Mouse (Mus musculus): ENCODE results near the gene Aacs. TPM values are rescaled to one million over a fixed set of nuclear protein-coding genes. Genes with fewer than 3 reads are reported as not detected.

Aacs gene
- polyA plus RNA-seq, 1 experiment from 2014 or later: 36.6 TPM

DNA sequence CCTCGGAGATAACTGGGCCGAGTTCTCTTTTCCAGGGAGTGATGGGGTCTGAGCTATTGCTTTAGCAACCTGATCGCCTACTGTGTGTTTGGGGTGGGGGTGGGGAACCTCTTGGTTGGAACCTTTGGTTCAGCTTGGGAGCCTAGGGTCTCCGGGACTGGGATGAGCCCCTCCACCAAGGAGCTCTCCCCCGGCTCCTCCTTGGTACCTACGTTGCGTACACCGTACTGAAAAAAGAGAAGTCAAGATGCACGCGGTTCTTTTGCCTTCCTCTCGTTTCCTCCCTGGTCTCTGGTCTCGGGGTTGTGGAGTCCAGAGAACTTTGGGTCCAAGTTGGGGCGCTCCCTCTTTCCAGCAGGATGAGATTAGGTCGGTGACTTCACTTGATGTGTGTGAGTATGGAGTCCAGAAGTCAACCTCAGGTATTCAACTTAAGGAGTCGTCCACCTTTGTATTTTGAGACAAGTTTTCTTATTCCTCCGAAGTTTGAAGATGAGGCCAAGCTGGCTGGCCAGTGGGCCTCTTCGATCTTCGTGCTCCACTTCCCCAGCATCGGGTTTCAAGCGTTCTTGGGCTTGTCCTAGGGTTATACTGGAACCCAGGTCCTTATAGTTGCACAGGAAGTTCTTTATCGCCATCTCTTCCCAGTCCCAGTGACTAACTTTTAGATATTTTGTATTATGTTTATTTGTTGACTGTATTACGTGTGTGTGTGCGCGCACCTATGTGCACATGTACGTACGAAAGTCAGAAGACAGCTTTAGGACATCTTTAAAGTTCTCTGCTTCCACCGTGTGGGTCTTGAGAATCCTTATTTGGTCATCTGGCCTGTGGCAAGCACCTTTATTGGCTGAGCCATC lies 33.2 kb upstream of the Aacs start:
- 20% methylated on average over 27 of the region's 27 CpGs for WGBS
- H3K27me3 ChIP-seq (ENCODE audit: control insufficient read depth, insufficient read depth, low read length): no peaks in the 10 kb centered on the region
- ATAC-seq (ENCODE audit: low FRiP score, low TSS enrichment): peak; percentile 7; the same call in 1 of the 2 replicates

GRCm38 (mm10) chr5:125443335-125443734 lies 32.3 kb upstream of the Aacs start:
- Histone ChIP-seq H3K27me3 (ENCODE audit: control insufficient read depth, insufficient read depth, low read length) (no peaks in the 10 kb centered on the region), H3K4me1 (ENCODE audit: control insufficient read depth, insufficient read depth, low read length) (0 out of 2 replicates have a peak, but pooled peaks cover 9% of the 10 kb centered on the region), H3K27ac (ENCODE audit: low read depth, low read length) (no peak overlapping the region), H3K4me2 (replicated peaks; ENCODE audit: low read depth, low read length) (no peak overlapping the region), H3K9me3 (ENCODE audit: control insufficient read depth, low read length) (no peaks in the 10 kb centered on the region), H3K36me3 (ENCODE audit: control insufficient read depth, insufficient read depth, low read length) (no peaks in the 10 kb centered on the region; the same call in 1 of the 2 replicates), H3K4me3 (ENCODE audit: low read length) (no peak overlapping the region), H3K9ac (ENCODE audit: low read depth, low read length) (no peak overlapping the region)
- ATAC-seq (ENCODE audit: low FRiP score, low TSS enrichment): no peak
- WGBS: 88% methylated on average over 5 of the region's 5 CpGs

More for the DNA sequence above, 33.2 kb upstream of the Aacs start:
- peak overlapping the region; percentile 82; the same call in 1 of the 2 replicates for H3K27ac ChIP-seq (ENCODE audit: low read depth, low read length)
- H3K4me1 ChIP-seq (ENCODE audit: control insufficient read depth, insufficient read depth, low read length): 0 out of 2 replicates have a peak, but pooled peaks cover 9% of the 10 kb centered on the region
- no peaks in the 10 kb centered on the region for H3K9me3 ChIP-seq (ENCODE audit: control insufficient read depth, low read length)
- no peaks in the 10 kb centered on the region; the same call in 1 of the 2 replicates for H3K36me3 ChIP-seq (ENCODE audit: control insufficient read depth, insufficient read depth, low read length)
- H3K9ac ChIP-seq (ENCODE audit: low read depth, low read length): peak overlapping the region; percentile 81
- H3K4me3 ChIP-seq (ENCODE audit: low read length): peak overlapping the region; percentile 80
- H3K4me2 ChIP-seq (replicated peaks; ENCODE audit: low read depth, low read length): peak overlapping the region; percentile 84

DNA sequence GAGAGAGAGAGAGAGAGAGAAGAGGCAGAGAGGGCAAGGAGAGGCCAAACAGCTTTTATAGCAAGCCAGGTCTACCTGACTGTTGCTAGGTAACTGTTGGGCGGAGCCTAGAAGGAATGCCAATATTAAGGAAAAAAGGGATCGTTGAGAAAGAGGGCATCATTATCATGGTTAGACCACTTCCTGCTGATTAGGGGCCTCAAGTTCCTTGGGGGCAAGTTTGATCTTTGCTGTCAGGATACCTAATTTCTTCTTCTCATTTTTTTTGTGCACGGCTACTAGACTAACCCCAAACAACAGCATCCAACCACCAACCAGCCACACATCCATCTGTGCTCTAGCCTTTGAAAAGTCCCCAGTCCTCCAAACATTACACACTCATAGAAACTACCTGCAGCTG lies 31.7 kb upstream of the Aacs start:
- WGBS: 83% methylated on average over 3 of the region's 3 CpGs

DNA sequence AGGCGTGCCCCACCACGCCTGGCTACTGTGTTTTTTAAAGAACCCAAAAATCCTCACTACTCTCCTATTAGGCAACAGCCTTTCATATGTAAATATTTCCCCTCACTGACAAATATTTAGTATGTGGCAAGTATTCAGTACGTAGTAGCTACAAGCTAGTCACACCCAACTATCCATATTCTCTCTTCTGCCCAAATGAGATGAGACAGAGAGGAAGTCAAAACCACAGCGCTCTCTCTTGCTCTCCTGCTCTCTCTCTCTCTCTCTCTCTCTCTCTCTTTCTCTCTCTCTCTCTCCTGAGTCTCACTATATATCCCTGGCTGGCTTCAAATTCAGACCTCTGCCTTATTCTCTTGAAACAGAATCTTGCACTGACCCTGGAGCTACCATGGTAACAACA lies 31.1 kb upstream of the Aacs start:
- Histone ChIP-seq H3K27me3 (ENCODE audit: control insufficient read depth, insufficient read depth, low read length) (no peaks in the 10 kb centered on the region), H3K4me1 (ENCODE audit: control insufficient read depth, insufficient read depth, low read length) (0 out of 2 replicates have a peak, but pooled peaks cover 9% of the 10 kb centered on the region), H3K9me3 (ENCODE audit: control insufficient read depth, low read length) (no peaks in the 10 kb centered on the region), H3K4me2 (replicated peaks; ENCODE audit: low read depth, low read length) (no peak overlapping the region), H3K9ac (ENCODE audit: low read depth, low read length) (no peak overlapping the region), H3K4me3 (ENCODE audit: low read length) (no peak overlapping the region), H3K27ac (ENCODE audit: low read depth, low read length) (no peak overlapping the region), H3K36me3 (ENCODE audit: control insufficient read depth, insufficient read depth, low read length) (no peaks in the 10 kb centered on the region; the same call in 1 of the 2 replicates)
- no peak for ATAC-seq (ENCODE audit: low FRiP score, low TSS enrichment)
- WGBS: 93% methylated on average over 4 of the region's 4 CpGs

More for the DNA sequence above, 31.7 kb upstream of the Aacs start:
- Histone ChIP-seq H3K4me1 (ENCODE audit: control insufficient read depth, insufficient read depth, low read length) (0 out of 2 replicates have a peak, but pooled peaks cover 9% of the 10 kb centered on the region), H3K27me3 (ENCODE audit: control insufficient read depth, insufficient read depth, low read length) (no peaks in the 10 kb centered on the region), H3K4me3 (ENCODE audit: low read length) (no peak overlapping the region), H3K9me3 (ENCODE audit: control insufficient read depth, low read length) (no peaks in the 10 kb centered on the region), H3K36me3 (ENCODE audit: control insufficient read depth, insufficient read depth, low read length) (no peaks in the 10 kb centered on the region; the same call in 1 of the 2 replicates), H3K9ac (ENCODE audit: low read depth, low read length) (no peak overlapping the region), H3K27ac (ENCODE audit: low read depth, low read length) (no peak overlapping the region), H3K4me2 (replicated peaks; ENCODE audit: low read depth, low read length) (no peak overlapping the region)
- ATAC-seq (ENCODE audit: low FRiP score, low TSS enrichment): no peak

GRCm38 (mm10) chr5:125446344-125446743 lies 29.3 kb upstream of the Aacs start:
- Histone ChIP-seq H3K4me2 (replicated peaks; ENCODE audit: low read depth, low read length) (no peak overlapping the region), H3K9me3 (ENCODE audit: control insufficient read depth, low read length) (no peaks in the 10 kb centered on the region), H3K27me3 (ENCODE audit: control insufficient read depth, insufficient read depth, low read length) (no peaks in the 10 kb centered on the region), H3K36me3 (ENCODE audit: control insufficient read depth, insufficient read depth, low read length) (no peaks in the 10 kb centered on the region; the same call in 1 of the 2 replicates), H3K9ac (ENCODE audit: low read depth, low read length) (no peak overlapping the region), H3K4me1 (ENCODE audit: control insufficient read depth, insufficient read depth, low read length) (0 out of 2 replicates have a peak, but pooled peaks cover 9% of the 10 kb centered on the region), H3K4me3 (ENCODE audit: low read length) (no peak overlapping the region), H3K27ac (ENCODE audit: low read depth, low read length) (no peak overlapping the region)
- 79% methylated on average over 7 of the region's 7 CpGs for WGBS
- no peak for ATAC-seq (ENCODE audit: low FRiP score, low TSS enrichment)

- H3K9me3 ChIP-seq (ENCODE audit: control insufficient read depth, low read length): no peaks in the 10 kb centered on the region
- peaks cover 3% of the 10 kb centered on the region; the same call in 1 of the 2 replicates for H3K36me3 ChIP-seq (ENCODE audit: control insufficient read depth, insufficient read depth, low read length)
- H3K27me3 ChIP-seq (ENCODE audit: control insufficient read depth, insufficient read depth, low read length): no peaks in the 10 kb centered on the region
- no peak overlapping the region for H3K4me3 ChIP-seq (ENCODE audit: low read length)
- 76% methylated on average over 3 of the region's 3 CpGs for WGBS
- no peak overlapping the region for H3K27ac ChIP-seq (ENCODE audit: low read depth, low read length)
- H3K9ac ChIP-seq (ENCODE audit: low read depth, low read length): no peak overlapping the region
- H3K4me1 ChIP-seq (ENCODE audit: control insufficient read depth, insufficient read depth, low read length): no peaks in the 10 kb centered on the region
- ATAC-seq (ENCODE audit: low FRiP score, low TSS enrichment): no peak
- no peak overlapping the region for H3K4me2 ChIP-seq (replicated peaks; ENCODE audit: low read depth, low read length)
Observed at GRCm38 (mm10) chr5:125448026-125448425, 27.6 kb upstream of the Aacs start.

DNA sequence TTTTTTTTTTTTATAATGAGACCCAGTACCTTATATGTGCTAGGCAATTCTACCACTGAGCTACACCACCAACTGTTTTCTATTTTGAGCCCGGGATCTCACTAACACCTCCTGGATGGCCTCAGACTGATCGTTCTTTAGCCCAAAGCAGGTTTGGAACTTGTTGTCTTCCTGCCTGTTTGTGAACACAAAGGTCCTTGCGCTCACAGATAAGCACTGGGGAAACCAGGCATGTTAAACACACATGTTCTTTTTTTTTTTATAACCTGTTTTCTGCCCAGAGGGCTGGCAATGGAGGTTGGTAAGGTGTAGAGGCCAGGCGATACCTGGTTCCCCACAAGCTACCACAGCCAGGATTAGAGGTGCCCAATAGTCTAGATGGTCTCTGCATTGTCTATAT lies 27.0 kb upstream of the Aacs start:
- ATAC-seq (ENCODE audit: low FRiP score, low TSS enrichment): no peak

DNA sequence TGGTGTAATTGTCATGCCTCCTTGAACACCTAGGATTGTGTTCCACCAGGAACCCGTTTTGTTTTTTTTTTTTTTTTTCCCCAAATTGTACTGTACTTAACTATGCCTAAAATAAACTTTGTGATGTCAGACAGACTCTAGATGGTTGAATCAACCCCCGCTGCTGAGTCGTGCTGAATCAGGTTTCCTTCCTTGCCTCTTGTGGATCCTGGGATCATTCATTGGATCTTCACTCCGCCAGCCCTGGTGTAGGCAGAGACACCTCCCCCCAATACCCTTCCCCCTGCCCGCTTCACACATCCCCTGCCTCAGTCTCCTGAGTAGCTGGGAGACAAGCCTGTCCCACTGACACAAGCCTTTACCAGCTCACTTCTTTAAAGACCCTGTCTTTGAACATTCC lies 26.3 kb upstream of the Aacs start:
- 80% methylated on average over 5 of the region's 5 CpGs for WGBS
- Histone ChIP-seq H3K4me2 (replicated peaks; ENCODE audit: low read depth, low read length) (no peak overlapping the region), H3K27me3 (ENCODE audit: control insufficient read depth, insufficient read depth, low read length) (no peaks in the 10 kb centered on the region), H3K27ac (ENCODE audit: low read depth, low read length) (no peak overlapping the region), H3K36me3 (ENCODE audit: control insufficient read depth, insufficient read depth, low read length) (peaks cover 8% of the 10 kb centered on the region; the same call in 1 of the 2 replicates), H3K9me3 (ENCODE audit: control insufficient read depth, low read length) (no peaks in the 10 kb centered on the region), H3K4me3 (ENCODE audit: low read length) (no peak overlapping the region), H3K4me1 (ENCODE audit: control insufficient read depth, insufficient read depth, low read length) (no peaks in the 10 kb centered on the region), H3K9ac (ENCODE audit: low read depth, low read length) (no peak overlapping the region)
- no peak for ATAC-seq (ENCODE audit: low FRiP score, low TSS enrichment)

More for the DNA sequence above, 27.0 kb upstream of the Aacs start:
- H3K9ac ChIP-seq (ENCODE audit: low read depth, low read length): no peak overlapping the region
- H3K4me1 ChIP-seq (ENCODE audit: control insufficient read depth, insufficient read depth, low read length): no peaks in the 10 kb centered on the region
- no peaks in the 10 kb centered on the region for H3K27me3 ChIP-seq (ENCODE audit: control insufficient read depth, insufficient read depth, low read length)
- no peak overlapping the region for H3K4me2 ChIP-seq (replicated peaks; ENCODE audit: low read depth, low read length)
- no peaks in the 10 kb centered on the region for H3K9me3 ChIP-seq (ENCODE audit: control insufficient read depth, low read length)
- 96% methylated on average over 4 of the region's 4 CpGs for WGBS
- H3K27ac ChIP-seq (ENCODE audit: low read depth, low read length): no peak overlapping the region
- H3K36me3 ChIP-seq (ENCODE audit: control insufficient read depth, insufficient read depth, low read length): peaks cover 5% of the 10 kb centered on the region; the same call in 1 of the 2 replicates
- H3K4me3 ChIP-seq (ENCODE audit: low read length): no peak overlapping the region

DNA sequence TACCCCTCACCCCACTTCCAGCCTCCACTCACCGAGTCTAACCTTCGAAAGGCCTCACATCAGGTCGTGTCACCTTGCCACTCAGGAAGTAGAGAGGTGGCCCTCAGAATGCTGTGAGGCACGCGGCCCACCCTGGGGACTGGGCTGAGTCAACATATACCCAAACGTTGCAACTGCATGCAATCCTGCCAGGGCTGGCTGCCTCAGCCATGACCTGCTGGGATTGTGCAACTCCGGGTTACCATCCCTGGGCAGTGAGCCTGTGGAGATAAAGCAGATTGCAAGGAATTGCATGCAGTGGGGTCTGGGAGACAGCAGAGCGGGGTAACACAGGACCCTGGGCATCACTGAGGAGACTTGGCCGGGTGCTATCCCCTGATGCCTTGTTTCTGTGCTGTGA lies 23.0 kb upstream of the Aacs start:
- no peak overlapping the region for H3K4me2 ChIP-seq (replicated peaks; ENCODE audit: low read depth, low read length)
- H3K4me3 ChIP-seq (ENCODE audit: low read length): no peak overlapping the region
- no peak overlapping the region for H3K27ac ChIP-seq (ENCODE audit: low read depth, low read length)
- 86% methylated on average over 9 of the region's 9 CpGs for WGBS
- H3K4me1 ChIP-seq (ENCODE audit: control insufficient read depth, insufficient read depth, low read length): no peaks in the 10 kb centered on the region
- H3K27me3 ChIP-seq (ENCODE audit: control insufficient read depth, insufficient read depth, low read length): no peaks in the 10 kb centered on the region
- H3K9ac ChIP-seq (ENCODE audit: low read depth, low read length): no peak overlapping the region
- peaks cover 18% of the 10 kb centered on the region; the same call in 1 of the 2 replicates for H3K36me3 ChIP-seq (ENCODE audit: control insufficient read depth, insufficient read depth, low read length)
- no peaks in the 10 kb centered on the region for H3K9me3 ChIP-seq (ENCODE audit: control insufficient read depth, low read length)
- ATAC-seq (ENCODE audit: low FRiP score, low TSS enrichment): no peak

Data from kidney, embryonic 14.5 days (tissue).